10 mouse cellular contexts compared by ENCODE assay signal in the genomic region with DNA sequence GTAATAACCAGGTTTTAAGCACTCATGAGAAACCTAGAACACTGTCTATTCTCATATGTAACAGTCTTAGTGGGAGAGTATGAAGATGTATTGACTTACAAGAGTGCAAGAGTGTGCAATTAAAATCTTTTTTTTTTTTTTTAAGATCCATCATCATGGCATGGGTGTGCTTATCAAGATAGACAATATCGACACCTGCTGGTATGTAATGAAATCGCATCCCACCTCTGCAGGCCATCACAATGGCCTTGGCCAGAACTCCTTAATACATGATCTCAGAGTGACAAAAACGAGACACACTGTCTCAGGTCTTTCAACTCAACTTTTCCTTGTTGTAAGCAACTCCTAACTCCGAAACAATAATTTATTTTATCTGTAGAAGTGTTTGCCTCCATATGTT.
DNase-seq lines count a peak whose midpoint lies in the region; ATAC-seq and TF ChIP-seq lines count a peak whose summit lies in the region.
"Had no signal": no experiment of that assay in that cellular context is flagged by ENCODE, and none has a peak within 500 bp of the region (broad histone marks: within the 10 kb centered on the region; RNA-seq: fewer than 3 reads in every experiment).

No protein-coding gene starts in this region.

- peak; percentile 29 for DNase-seq in hindbrain, embryonic 11.5 days (ENCODE audit: low spot score)
- DNase-seq in cerebellum, adult 11 months: peak; percentile 21
- peak; percentile 45 for DNase-seq in kidney, postnatal 10 days
- no peak for DNase-seq in heart, adult 11 months
- DNase-seq in thymus, postnatal 10 days (ENCODE audit: low spot score in 2 of 2): no peak

- no peaks in the 10 kb centered on the region for H3K4me1 ChIP-seq in hindbrain, embryonic 11.5 days (replicated peaks; ENCODE audit: control insufficient read depth, insufficient read depth, low read length)
- no peaks in the 10 kb centered on the region for H3K4me1 ChIP-seq in hindbrain, embryonic 13.5 days (replicated peaks)
- no peaks in the 10 kb centered on the region for H3K4me1 ChIP-seq in E14TG2a.4 (replicated peaks; ENCODE audit: low read depth, low read length)
- H3K4me1 ChIP-seq: limb, embryonic 12.5 days; neural tube, embryonic 13.5 days had no signal

- TF ChIP-seq CTCF in E14TG2a.4 (conservative IDR thresholded peaks at IDR 0.05; ENCODE audit: low read length): peak; percentile 83

- H3K4me3 ChIP-seq in hindbrain, embryonic 11.5 days (ENCODE audit: low read depth, low read length): no peak overlapping the region
- H3K4me3 ChIP-seq in hindbrain, embryonic 13.5 days: no peak overlapping the region
- H3K4me3 ChIP-seq in E14TG2a.4 (replicated peaks; ENCODE audit: low read length): no peak overlapping the region
- H3K4me3 ChIP-seq: limb, embryonic 12.5 days; neural tube, embryonic 13.5 days had no signal

- H3K9ac ChIP-seq in hindbrain, embryonic 11.5 days (ENCODE audit: low read depth, low read length): no peak overlapping the region
- H3K9ac ChIP-seq in hindbrain, embryonic 13.5 days: no peak overlapping the region
- H3K9ac ChIP-seq: limb, embryonic 12.5 days; neural tube, embryonic 13.5 days had no signal

- no peak for ATAC-seq in hindbrain, embryonic 11.5 days (ENCODE audit: low FRiP score)
- ATAC-seq in hindbrain, embryonic 13.5 days (ENCODE audit: low FRiP score): no peak
- no peak for ATAC-seq in megakaryocyte, adult 5-6 weeks (ENCODE audit: poor library complexity, severe bottlenecking)

- 51% methylated on average over 4 of the region's 4 CpGs for WGBS in hindbrain, embryonic 11.5 days
- WGBS in hindbrain, embryonic 13.5 days: 55% methylated on average over 4 of the region's 4 CpGs

- no peaks in the 10 kb centered on the region for H3K27me3 ChIP-seq in hindbrain, embryonic 11.5 days (ENCODE audit: control insufficient read depth, insufficient read depth, low read length)
- H3K27me3 ChIP-seq in hindbrain, embryonic 13.5 days: no peaks in the 10 kb centered on the region
- no peaks in the 10 kb centered on the region for H3K27me3 ChIP-seq in E14TG2a.4 (ENCODE audit: insufficient read depth, low read length)
- H3K27me3 ChIP-seq: limb, embryonic 12.5 days; neural tube, embryonic 13.5 days had no signal

- H3K4me2 ChIP-seq in hindbrain, embryonic 11.5 days (replicated peaks; ENCODE audit: low read depth, low read length): no peak overlapping the region
- H3K4me2 ChIP-seq in hindbrain, embryonic 13.5 days: no peak overlapping the region
- H3K4me2 ChIP-seq: limb, embryonic 12.5 days; neural tube, embryonic 13.5 days had no signal

- no peaks in the 10 kb centered on the region for H3K36me3 ChIP-seq in hindbrain, embryonic 11.5 days (ENCODE audit: control insufficient read depth, insufficient read depth, low read length)
- no peaks in the 10 kb centered on the region for H3K36me3 ChIP-seq in hindbrain, embryonic 13.5 days
- H3K36me3 ChIP-seq in E14TG2a.4 (ENCODE audit: insufficient read depth, low read length): no peaks in the 10 kb centered on the region
- H3K36me3 ChIP-seq: limb, embryonic 12.5 days; neural tube, embryonic 13.5 days had no signal

- H3K27ac ChIP-seq in hindbrain, embryonic 11.5 days (ENCODE audit: low read depth, low read length): no peak overlapping the region
- no peak overlapping the region for H3K27ac ChIP-seq in hindbrain, embryonic 13.5 days
- H3K27ac ChIP-seq: limb, embryonic 12.5 days; neural tube, embryonic 13.5 days had no signal

- no peaks in the 10 kb centered on the region for H3K9me3 ChIP-seq in hindbrain, embryonic 11.5 days (ENCODE audit: control insufficient read depth, low read length)
- H3K9me3 ChIP-seq in hindbrain, embryonic 13.5 days: no peaks in the 10 kb centered on the region
- H3K9me3 ChIP-seq in E14TG2a.4 (ENCODE audit: low read length): no peaks in the 10 kb centered on the region

Comparison
In these comparisons a context has a peak if more than half of its experiments do, and no peak if none do; other contexts are left out.
1. DNase-seq: peak in hindbrain, embryonic 11.5 days (single experiment), cerebellum, adult 11 months (single experiment) and kidney, postnatal 10 days (single experiment); none in heart, adult 11 months (single experiment) and thymus, postnatal 10 days (0 of 2).